In genomic region chr9:99877056-99877546, GRCm38 (mm10) we compare ENCODE assay signal across 17 mouse cellular contexts. TPM values are rescaled to one million over a fixed set of nuclear protein-coding genes. Genes with fewer than 3 reads are reported as not detected.
A peak's percentile ranks its signal among the peaks of the same experiment; 100 is the strongest.
DNase-seq lines count a peak whose midpoint lies in the region; ATAC-seq lines count a peak whose summit lies in the region.
"Had no signal": no experiment of that assay in that cellular context is flagged by ENCODE, and none has a peak within 500 bp of the region (broad histone marks: within the 10 kb centered on the region; RNA-seq: fewer than 3 reads in every experiment).

No protein-coding gene starts in this region.

- H3K4me1 ChIP-seq in heart, embryonic 15.5 days (replicated peaks) = peaks cover 16% of the 10 kb centered on the region
- H3K4me1 ChIP-seq in embryonic facial prominence, embryonic 14.5 days (ENCODE audit: control insufficient read depth, insufficient read depth, low read length) = no peaks in the 10 kb centered on the region; the same call in 1 of the 2 replicates
- peaks cover 17% of the 10 kb centered on the region for H3K4me1 ChIP-seq in hindbrain, embryonic 16.5 days (ENCODE audit: control insufficient read depth, insufficient read depth, low read depth, low read length)
- H3K4me1 ChIP-seq: liver, embryonic 13.5 days had no signal

- 5% methylated on average over 22 of the region's 22 CpGs for WGBS in heart, embryonic 15.5 days
- WGBS in embryonic facial prominence, embryonic 14.5 days = under 1% methylated on average over 22 of the region's 22 CpGs
- WGBS in hindbrain, embryonic 16.5 days = 2% methylated on average over 22 of the region's 22 CpGs

- no peak for ATAC-seq in heart, embryonic 15.5 days (replicated peaks; ENCODE audit: insufficient number of reproducible peaks, insufficient read depth, low FRiP score, low read depth)
- ATAC-seq in embryonic facial prominence, embryonic 14.5 days (ENCODE audit: low read depth) = no peak
- no peak for ATAC-seq in hindbrain, embryonic 16.5 days
- ATAC-seq: CD4-positive, CD25-positive, alpha-beta regulatory T cell, adult 4 months; inflammation-experienced regulatory T-cells, adult 6 months had no signal

- no peak for DNase-seq in heart, postnatal 36 days
- DNase-seq in embryonic facial prominence, embryonic 14.5 days (ENCODE audit: low spot score) = no peak
- DNase-seq in neural tube, embryonic 10.5 days (ENCODE audit: extremely low spot score, low spot score) = peak; percentile 42
- no peak for DNase-seq in right cerebral cortex, postnatal 10 days (ENCODE audit: low spot score in 2 of 2)
- no peak for DNase-seq in c-Kit-positive CD71-positive TER-119-positive erythroid progenitor cells, embryonic 14.5 days (ENCODE audit: low spot score)
- DNase-seq: cerebellum, adult 9-10 months; heart, adult 18-20 months; kidney, postnatal 10 days; liver, embryonic 13.5 days; lung, postnatal 10 days; thymus, postnatal 36 days had no signal

- no peak overlapping the region for H3K27ac ChIP-seq in heart, embryonic 15.5 days
- H3K27ac ChIP-seq in embryonic facial prominence, embryonic 14.5 days (replicated peaks; ENCODE audit: low read depth, low read length) = no peak overlapping the region
- no peak overlapping the region for H3K27ac ChIP-seq in hindbrain, embryonic 16.5 days (ENCODE audit: low read depth, low read length)
- H3K27ac ChIP-seq: liver, embryonic 13.5 days had no signal

- no peaks in the 10 kb centered on the region for H3K9me3 ChIP-seq in heart, embryonic 15.5 days (replicated peaks)
- H3K9me3 ChIP-seq in embryonic facial prominence, embryonic 14.5 days (ENCODE audit: control insufficient read depth, low read length) = no peaks in the 10 kb centered on the region
- H3K9me3 ChIP-seq in hindbrain, embryonic 16.5 days (ENCODE audit: control insufficient read depth, low read length) = no peaks in the 10 kb centered on the region
- H3K9me3 ChIP-seq: liver, embryonic 13.5 days had no signal

- no peak overlapping the region for H3K9ac ChIP-seq in heart, embryonic 15.5 days
- H3K9ac ChIP-seq in embryonic facial prominence, embryonic 14.5 days (ENCODE audit: low read depth, low read length) = no peak overlapping the region
- no peak overlapping the region for H3K9ac ChIP-seq in hindbrain, embryonic 16.5 days (ENCODE audit: low read depth, low read length)
- H3K9ac ChIP-seq: liver, embryonic 13.5 days had no signal

- peak overlapping the region; percentile 19; the same call in 1 of the 2 replicates for H3K4me2 ChIP-seq in heart, embryonic 15.5 days
- H3K4me2 ChIP-seq in embryonic facial prominence, embryonic 14.5 days (ENCODE audit: low read depth, low read length) = no peak overlapping the region
- peak overlapping the region; percentile 14; the same call in 1 of the 2 replicates for H3K4me2 ChIP-seq in hindbrain, embryonic 16.5 days (ENCODE audit: low read length)
- H3K4me2 ChIP-seq: liver, embryonic 13.5 days had no signal

- H3K4me3 ChIP-seq in heart, embryonic 15.5 days = no peak overlapping the region
- H3K4me3 ChIP-seq in embryonic facial prominence, embryonic 14.5 days (ENCODE audit: low read depth, low read length) = 0 out of 2 replicates have a peak overlapping the region, but pooled peaks have one; percentile 25
- no peak overlapping the region for H3K4me3 ChIP-seq in hindbrain, embryonic 16.5 days (ENCODE audit: low read length)
- H3K4me3 ChIP-seq: liver, embryonic 13.5 days had no signal

- intact Hi-C loops in heart, postnatal 36 days (cut with DNase I) = no loop called here

- peaks cover 98% of the 10 kb centered on the region for H3K27me3 ChIP-seq in heart, embryonic 15.5 days
- H3K27me3 ChIP-seq in embryonic facial prominence, embryonic 14.5 days (replicated peaks; ENCODE audit: control insufficient read depth, insufficient read depth, low read length) = peaks cover 88% of the 10 kb centered on the region
- peaks cover 54% of the 10 kb centered on the region for H3K27me3 ChIP-seq in hindbrain, embryonic 16.5 days (replicated peaks; ENCODE audit: control insufficient read depth, insufficient read depth, low read length)

- H3K36me3 ChIP-seq in heart, embryonic 15.5 days = no peaks in the 10 kb centered on the region
- no peaks in the 10 kb centered on the region for H3K36me3 ChIP-seq in embryonic facial prominence, embryonic 14.5 days (ENCODE audit: control insufficient read depth, insufficient read depth, low read length)
- no peaks in the 10 kb centered on the region for H3K36me3 ChIP-seq in hindbrain, embryonic 16.5 days (ENCODE audit: control insufficient read depth, insufficient read depth, low read length)
- H3K36me3 ChIP-seq: liver, embryonic 13.5 days had no signal

RNA-seq across cellular contexts. Expression of gene Sox14, which starts 1.1 kb away (rescaled TPM):
- polyA plus RNA-seq in heart, embryonic 15.5 days (2015; fragmentation: Nextera tagmentation; extraction: Ambion mirVana) = not detected in 2 replicates
- total RNA-seq in heart, postnatal 36 days (2021) = not detected
- polyA plus RNA-seq in embryonic facial prominence, embryonic 14.5 days (2014; fragmentation: Nextera tagmentation; extraction: Ambion mirVana) = 0.10 TPM in 1 of 2 replicates, not detected in the other
- polyA plus RNA-seq in hindbrain, embryonic 16.5 days (2015; fragmentation: Nextera tagmentation; extraction: Ambion mirVana) = 10.0 and 12.6 TPM in 2 replicates
- total RNA-seq: heart, adult 18-20 months; monocyte, adult 5-6 weeks had no signal
- polyA plus RNA-seq: CD4-positive, CD25-positive, alpha-beta regulatory T cell, adult 4 months; inflammation-experienced regulatory T-cells, adult 6 months; liver, embryonic 13.5 days; stomach, embryonic 16.5 days had no signal
